Comparison of ENCODE assay signal across 10 mouse cellular contexts in the genomic region with DNA sequence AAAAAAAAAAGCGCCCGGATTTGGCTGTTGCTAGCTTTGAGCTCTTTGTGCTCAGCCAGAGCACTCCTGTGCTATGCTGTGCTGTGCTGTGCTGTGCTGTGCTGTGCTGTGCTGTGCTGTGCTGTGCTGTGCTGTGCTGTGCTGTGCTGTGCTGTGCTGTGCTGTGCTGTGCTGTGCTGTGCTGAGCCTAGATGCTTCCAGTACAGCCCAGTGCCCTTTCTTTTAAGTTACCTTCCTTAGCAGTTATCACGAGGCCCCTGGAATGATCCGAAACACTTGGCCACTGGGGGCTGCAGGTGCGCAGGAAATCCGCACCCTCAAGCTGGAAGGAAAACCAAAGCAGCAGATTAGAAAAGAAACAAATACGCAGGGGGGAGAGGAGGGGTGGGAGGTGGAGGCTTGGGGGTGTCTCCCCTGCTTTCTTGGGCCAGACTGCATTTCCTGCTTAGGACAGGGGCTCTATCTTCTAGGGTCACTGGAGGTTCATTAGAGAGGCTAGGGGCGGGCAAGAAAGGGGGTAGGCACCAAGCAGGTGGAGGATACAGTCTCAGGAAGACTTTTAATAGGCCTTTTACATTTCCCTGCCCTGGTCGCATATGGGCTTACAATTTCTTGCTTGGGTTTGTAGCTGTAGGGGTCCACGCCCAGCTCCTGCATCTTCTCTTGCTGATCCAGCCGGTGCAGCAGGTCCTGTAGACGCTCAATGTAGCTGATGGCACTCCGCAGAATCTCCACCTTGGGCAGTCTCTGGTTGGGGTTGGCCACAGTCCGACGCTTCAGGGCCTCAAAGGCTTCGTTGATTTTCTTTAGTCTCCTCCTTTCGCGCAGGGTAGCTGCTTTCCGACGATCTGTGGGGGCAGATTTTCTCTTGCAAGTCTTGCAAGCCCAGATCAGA. TPM values are rescaled to one million over a fixed set of nuclear protein-coding genes. Genes with fewer than 3 reads are reported as not detected.
A peak's percentile ranks its signal among the peaks of the same experiment; 100 is the strongest.
DNase-seq lines count a peak whose midpoint lies in the region; ATAC-seq lines count a peak whose summit lies in the region.
"Had no signal": no experiment of that assay in that cellular context is flagged by ENCODE, and none has a peak within 500 bp of the region (broad histone marks: within the 10 kb centered on the region; RNA-seq: fewer than 3 reads in every experiment).

No protein-coding gene starts in this region.

- H3K9me3 ChIP-seq in lung, embryonic 15.5 days, result no peaks in the 10 kb centered on the region
- no peaks in the 10 kb centered on the region for H3K9me3 ChIP-seq in forebrain, embryonic 13.5 days (replicated peaks)
- no peaks in the 10 kb centered on the region for H3K9me3 ChIP-seq in limb, embryonic 12.5 days
- no peaks in the 10 kb centered on the region for H3K9me3 ChIP-seq in stomach, embryonic 16.5 days (replicated peaks; ENCODE audit: control insufficient read depth, low read length)

- intact Hi-C loops in left cerebral cortex, postnatal 10 days (cut with DNase I), result no loop called here

- no peak overlapping the region for H3K27ac ChIP-seq in lung, embryonic 15.5 days
- no peak overlapping the region for H3K27ac ChIP-seq in forebrain, embryonic 13.5 days
- H3K27ac ChIP-seq in limb, embryonic 12.5 days, result no peak overlapping the region
- no peak overlapping the region for H3K27ac ChIP-seq in stomach, embryonic 16.5 days (ENCODE audit: low read length)

- peak; percentile 35; the same call in 1 of the 2 replicates for ATAC-seq in lung, embryonic 15.5 days (ENCODE audit: borderline replicate concordance, extremely low read depth, low FRiP score, low TSS enrichment)
- peak; percentile 80 for ATAC-seq in forebrain, embryonic 13.5 days
- ATAC-seq in limb, embryonic 12.5 days (ENCODE audit: insufficient number of reproducible peaks, insufficient read depth, low FRiP score, low TSS enrichment, low read depth), result peak; percentile 76; the same call in 1 of the 2 replicates
- ATAC-seq in stomach, embryonic 16.5 days (ENCODE audit: insufficient read depth, low FRiP score), result no peak

- 51% methylated on average over 20 of the region's 20 CpGs for WGBS in lung, embryonic 15.5 days
- 45% methylated on average over 20 of the region's 20 CpGs for WGBS in forebrain, embryonic 13.5 days
- 36% methylated on average over 20 of the region's 20 CpGs for WGBS in limb, embryonic 12.5 days
- 50% methylated on average over 20 of the region's 20 CpGs for WGBS in stomach, embryonic 16.5 days

- H3K4me2 ChIP-seq in lung, embryonic 15.5 days, result peak overlapping the region; percentile 62
- H3K4me2 ChIP-seq in forebrain, embryonic 13.5 days, result peak overlapping the region; percentile 59
- peak overlapping the region; percentile 52 for H3K4me2 ChIP-seq in limb, embryonic 12.5 days
- H3K4me2 ChIP-seq in stomach, embryonic 16.5 days (ENCODE audit: low read depth, low read length), result peak overlapping the region; percentile 52

- H3K4me3 ChIP-seq in lung, embryonic 15.5 days, result peak overlapping the region; percentile 32
- peak overlapping the region; percentile 30 for H3K4me3 ChIP-seq in forebrain, embryonic 13.5 days
- H3K4me3 ChIP-seq in limb, embryonic 12.5 days (replicated peaks), result peak overlapping the region; percentile 23
- peak overlapping the region; percentile 33 for H3K4me3 ChIP-seq in stomach, embryonic 16.5 days (replicated peaks; ENCODE audit: low read length)

- H3K4me1 ChIP-seq in lung, embryonic 15.5 days, result no peaks in the 10 kb centered on the region
- peaks cover 10% of the 10 kb centered on the region for H3K4me1 ChIP-seq in forebrain, embryonic 13.5 days
- H3K4me1 ChIP-seq in limb, embryonic 12.5 days (replicated peaks), result peaks cover 16% of the 10 kb centered on the region
- H3K4me1 ChIP-seq in stomach, embryonic 16.5 days (ENCODE audit: control insufficient read depth, insufficient read depth, low read length), result no peaks in the 10 kb centered on the region

- no peaks in the 10 kb centered on the region for H3K36me3 ChIP-seq in lung, embryonic 15.5 days
- H3K36me3 ChIP-seq in forebrain, embryonic 13.5 days (ENCODE audit: poor library complexity, severe bottlenecking), result no peaks in the 10 kb centered on the region
- no peaks in the 10 kb centered on the region for H3K36me3 ChIP-seq in limb, embryonic 12.5 days
- no peaks in the 10 kb centered on the region for H3K36me3 ChIP-seq in stomach, embryonic 16.5 days (ENCODE audit: control insufficient read depth, insufficient read depth, low read length)

- no peaks in the 10 kb centered on the region; the same call in 1 of the 2 replicates for H3K27me3 ChIP-seq in lung, embryonic 15.5 days
- H3K27me3 ChIP-seq in forebrain, embryonic 13.5 days, result peaks cover 6% of the 10 kb centered on the region; the same call in 1 of the 2 replicates
- H3K27me3 ChIP-seq in limb, embryonic 12.5 days, result peaks cover 14% of the 10 kb centered on the region; the same call in 1 of the 2 replicates
- H3K27me3 ChIP-seq in stomach, embryonic 16.5 days (ENCODE audit: control insufficient read depth, insufficient read depth, low read length), result no peaks in the 10 kb centered on the region

- no peak for DNase-seq in lung, postnatal 25 days (ENCODE audit: low spot score)
- no peak for DNase-seq in retina, postnatal 1 day
- no peak for DNase-seq in left cerebral cortex, postnatal 10 days (ENCODE audit: extremely low spot score in 1 of 2, low spot score in 2 of 2)
- DNase-seq: kidney, postnatal 14 days had no signal

- no peak overlapping the region for H3K9ac ChIP-seq in lung, embryonic 15.5 days
- H3K9ac ChIP-seq in forebrain, embryonic 13.5 days, result peak overlapping the region; percentile 50
- no peak overlapping the region; the same call in 1 of the 2 replicates for H3K9ac ChIP-seq in limb, embryonic 12.5 days (replicated peaks)
- peak overlapping the region; percentile 19; the same call in 1 of the 2 replicates for H3K9ac ChIP-seq in stomach, embryonic 16.5 days (ENCODE audit: low read length)

RNA-seq across cellular contexts. Expression of gene Myf6, which starts 0.7 kb away (rescaled TPM):
- 0.11 and 0.25 TPM in 2 replicates for polyA plus RNA-seq in lung, embryonic 15.5 days (2015; fragmentation: Nextera tagmentation; extraction: Ambion mirVana)
- polyA plus RNA-seq in forebrain, embryonic 13.5 days (2015; fragmentation: Nextera tagmentation; extraction: Ambion mirVana), result not detected in 2 replicates
- 0.70 and 0.90 TPM in 2 replicates for polyA plus RNA-seq in limb, embryonic 12.5 days (2016; fragmentation: Nextera tagmentation; extraction: Ambion mirVana)
- 0.24 and 9.4 TPM in 2 replicates for polyA plus RNA-seq in stomach, embryonic 16.5 days (2015; fragmentation: Nextera tagmentation; extraction: Ambion mirVana)
- not detected for total RNA-seq in left cerebral cortex, postnatal 10 days (2021)
- total RNA-seq: common myeloid progenitor, adult 5-6 weeks; megakaryocyte, adult 5-6 weeks had no signal

RNA-seq across cellular contexts. Expression of gene Myf5, which starts 7.9 kb away (rescaled TPM):
- 0.09 and 0.18 TPM in 2 replicates for polyA plus RNA-seq in lung, embryonic 15.5 days (2015; fragmentation: Nextera tagmentation; extraction: Ambion mirVana)
- not detected in 2 replicates for polyA plus RNA-seq in forebrain, embryonic 13.5 days (2015; fragmentation: Nextera tagmentation; extraction: Ambion mirVana)
- 13.3 and 14.2 TPM in 2 replicates for polyA plus RNA-seq in limb, embryonic 12.5 days (2016; fragmentation: Nextera tagmentation; extraction: Ambion mirVana)
- 0.14 and 1.5 TPM in 2 replicates for polyA plus RNA-seq in stomach, embryonic 16.5 days (2015; fragmentation: Nextera tagmentation; extraction: Ambion mirVana)
- total RNA-seq in left cerebral cortex, postnatal 10 days (2021), result not detected
- total RNA-seq: common myeloid progenitor, adult 5-6 weeks; megakaryocyte, adult 5-6 weeks had no signal

Comparison
In these comparisons a context has a peak if more than half of its experiments do, and no peak if none do; other contexts are left out.
1. H3K9ac ChIP-seq: peak in forebrain, embryonic 13.5 days (single experiment) and stomach, embryonic 16.5 days (single experiment); none in lung, embryonic 15.5 days (single experiment) and limb, embryonic 12.5 days (single experiment).
2. Peak in every context shown above with its lines, with median percentiles within 50 percentile points of each other: H3K4me2 ChIP-seq and H3K4me3 ChIP-seq.